Mouse (Mus musculus): ENCODE data around the gene Capn2.

DNA sequence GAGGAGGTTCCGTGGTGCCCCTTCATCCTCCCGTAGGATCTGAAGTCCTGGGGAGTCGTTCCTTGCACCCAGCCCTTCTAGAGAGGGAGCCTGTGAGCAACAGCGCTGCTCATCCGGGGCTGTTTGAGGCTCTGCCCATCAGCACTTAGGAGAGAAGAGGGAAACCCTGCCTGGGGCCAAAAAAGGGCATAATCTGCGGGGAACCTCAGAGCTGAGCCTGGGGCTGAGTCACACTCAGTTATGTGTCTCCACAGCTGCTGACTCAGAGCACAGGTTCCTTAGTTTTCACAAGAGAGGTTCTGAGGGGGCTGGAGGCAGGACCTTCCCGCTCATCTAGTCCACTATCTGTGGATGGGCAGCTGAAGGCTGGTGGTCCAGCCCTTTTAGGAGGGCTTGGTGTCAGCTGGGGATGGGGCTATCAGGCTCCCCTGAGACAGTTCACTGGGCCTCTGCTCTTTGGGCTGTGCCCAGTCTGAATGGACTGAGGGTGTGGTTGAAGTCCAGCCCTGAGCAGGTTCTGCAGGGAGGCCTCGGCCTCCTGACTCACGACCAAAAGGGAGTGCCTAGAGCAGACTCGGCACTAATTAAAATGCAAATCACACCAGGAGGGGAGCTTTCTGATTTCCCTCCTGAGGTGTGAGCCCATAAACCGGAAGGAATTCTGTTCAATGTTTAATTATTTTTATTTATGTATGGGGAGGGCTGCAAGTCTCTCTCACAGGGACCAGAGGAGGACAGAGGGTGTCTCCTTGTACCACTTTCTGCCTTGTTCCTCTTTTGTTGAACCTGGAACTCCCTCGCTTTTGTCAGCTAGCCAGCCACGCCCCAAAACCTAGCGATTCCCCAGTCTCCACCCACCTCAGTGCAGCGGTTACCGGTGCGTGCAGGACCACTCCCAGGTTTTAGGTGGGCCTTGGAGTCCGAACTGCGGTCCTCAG, 10.8 kb upstream of the Capn2 start:
- TF ChIP-seq CTCF (IDR thresholded peaks at IDR 0.05) = no peak
- TF ChIP-seq POLR2A (IDR thresholded peaks at IDR 0.05; ENCODE audit: insufficient read depth, low read depth, low read length) = no peak
